Mouse (Mus musculus) ES-E14 (cell line): ENCODE measurements around the gene Olfr1246. TPM values are rescaled to one million over a fixed set of nuclear protein-coding genes. Genes with fewer than 3 reads are reported as not detected.

Experiments
- DNase-seq: peaks from one replicate; pipeline ENCODE4 v3.0.0-alpha.2; 2013; ENCODE audit warnings: low read depth, low spot score
- H3K27ac ChIP-seq: 2 replicates; pipeline ENCODE4 v1.5.1; 2012; ENCODE audit warnings: low read depth, mild to moderate bottlenecking, low read length, moderate library complexity, mixed read lengths; ENCODE audit not compliant: poor library complexity, insufficient read depth, severe bottlenecking
- H3K36me3 ChIP-seq: 2 replicates; pipeline ENCODE4 v1.6.1; 2012; ENCODE audit warnings: mild to moderate bottlenecking, low read length, moderate library complexity, mixed read lengths; ENCODE audit not compliant: control insufficient read depth, poor library complexity, insufficient read depth, severe bottlenecking
- H3K4me1 ChIP-seq, 2 experiments: fragments of 150-350 bp in 1 of 2; sonication (generic) in 1 of 2; 2 replicates each; pipeline ENCODE4 v1.6.1; 2012; ENCODE audit warnings: low read length in 2 of 2, mild to moderate bottlenecking in 1 of 2, mixed read lengths in 1 of 2; ENCODE audit not compliant: control insufficient read depth in 2 of 2, insufficient read depth in 2 of 2, poor library complexity in 1 of 2
- H3K4me3 ChIP-seq, 2 experiments: fragments of 150-350 bp in 1 of 2; sonication (generic) in 1 of 2; 2 replicates each; pipeline ENCODE4 v1.5.1; 2012; ENCODE audit warnings: low read length in 2 of 2, low read depth in 1 of 2, mild to moderate bottlenecking in 1 of 2, mixed read lengths in 1 of 2; ENCODE audit not compliant: insufficient read depth in 1 of 2, poor library complexity in 1 of 2, severe bottlenecking in 1 of 2
- H3K9ac ChIP-seq: 2 replicates; pipeline ENCODE4 v1.6.1; 2012; ENCODE audit warnings: low read depth, mild to moderate bottlenecking, low read length, mixed read lengths; ENCODE audit not compliant: poor library complexity, insufficient read depth, severe bottlenecking
- H3K9me3 ChIP-seq: fragments of 150-350 bp; sonication (generic); 2 replicates; pipeline ENCODE4 v1.6.1; 2012; ENCODE audit warnings: low read depth, mild to moderate bottlenecking, low read length; ENCODE audit not compliant: control insufficient read depth, insufficient read depth
- CHD2 ChIP-seq: IDR thresholded peaks from 2 replicates; pipeline ENCODE4 v1.6.1; 2014; ENCODE audit warnings: mild to moderate bottlenecking, low read depth, low read length, inconsistent platforms
- HCFC1 ChIP-seq: IDR thresholded peaks from 2 replicates; pipeline ENCODE4 v1.6.1; 2012; ENCODE audit warnings: low read length, inconsistent platforms, borderline replicate concordance; ENCODE audit not compliant: insufficient read depth
- MAFK ChIP-seq: IDR thresholded peaks from 2 replicates; pipeline ENCODE4 v1.6.1; 2014; ENCODE audit warnings: mild to moderate bottlenecking, low read depth, low read length, inconsistent platforms; ENCODE audit not compliant: insufficient read depth
- ZC3H11A ChIP-seq: IDR thresholded peaks from 2 replicates; pipeline ENCODE4 v1.6.1; 2012; ENCODE audit warnings: low read depth, mild to moderate bottlenecking, inconsistent platforms, low read length, borderline replicate concordance
- ZNF384 ChIP-seq: IDR thresholded peaks from 2 replicates; pipeline ENCODE4 v1.6.1; 2012; ENCODE audit warnings: low read depth, low read length, inconsistent platforms
- in situ Hi-C, 2 experiments: fragments of 600-800 bp; cut with MboI; formaldehyde crosslinking; loops; one replicate each; pipeline ENCODE4 v1.15.1; 2025; ENCODE audit warnings: low sequenced_read_pairs in 2 of 2, inconsistent platforms in 1 of 2; ENCODE audit not compliant: unreplicated experiment in 2 of 2
- total RNA-seq: library from RNA; depleted of rRNA; stranded (reverse); fragments of 300-350 nt; gene quantifications from 2 replicates; pipeline ENCODE4 v1.2.3, GENCODE M21; 2012; rRNA removed

Gene Olfr1246
- total RNA-seq, 1 experiment = not detected

DNA sequence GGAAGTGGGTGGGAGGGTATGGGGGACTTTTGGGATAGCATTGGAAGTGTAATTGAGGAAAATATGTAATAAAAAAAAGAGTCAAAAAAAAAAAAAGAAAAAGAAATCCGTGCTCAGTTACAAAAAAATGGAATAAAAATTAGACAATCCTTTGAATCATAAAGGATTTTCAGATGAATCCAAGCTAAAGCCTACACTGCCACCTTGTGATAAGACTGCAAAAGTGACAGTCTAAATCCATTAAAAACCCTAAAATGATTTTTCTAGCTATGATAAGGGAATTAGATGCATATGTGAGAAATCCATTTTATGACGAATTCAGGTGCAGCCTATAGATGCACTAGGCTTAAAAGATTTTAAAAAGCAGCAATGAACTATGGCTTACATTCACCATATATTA is 48.4 kb downstream of the Olfr1246 start:
- Histone ChIP-seq H3K9me3 (no peaks in the 10 kb centered on the region), H3K4me1 (no peaks in the 10 kb centered on the region), H3K27ac (no peak overlapping the region), H3K36me3 (no peaks in the 10 kb centered on the region), H3K9ac (no peak overlapping the region), H3K4me3 (no peak overlapping the region)
- no peak for TF ChIP-seq ZC3H11A
- TF ChIP-seq CHD2 = no peak
- TF ChIP-seq HCFC1 = no peak
- TF ChIP-seq MAFK = no peak
- TF ChIP-seq ZNF384 = no peak
- no peak for DNase-seq
- in situ Hi-C loops = loop anchor here in 1 of 2 experiments (25.0 kb wide), 1 partner anchor 1182 kb away; no protein-coding TSS in a partner anchor

DNA sequence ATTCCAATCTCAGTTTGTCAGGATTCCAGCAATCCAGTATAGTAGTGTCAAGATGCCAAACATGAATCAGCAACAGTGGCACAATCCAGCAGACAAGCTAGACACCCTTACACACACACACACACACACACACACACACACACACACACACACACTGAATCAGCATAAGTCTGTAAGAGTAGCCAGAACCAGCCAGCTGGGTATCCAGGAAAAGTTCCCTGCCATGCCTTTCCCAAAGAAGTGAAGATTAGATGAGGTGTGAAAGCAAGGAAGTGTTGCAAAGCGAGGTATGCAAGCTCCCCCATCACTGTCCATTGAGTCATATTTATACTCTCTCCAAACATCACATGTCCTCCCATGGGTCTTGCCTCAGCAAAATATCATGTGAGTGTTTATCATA is 53.0 kb downstream of the Olfr1246 start:
- in situ Hi-C loops = loop anchor here in 1 of 2 experiments (25.0 kb wide), 1 partner anchor 1178 kb away; no protein-coding TSS in a partner anchor
- TF ChIP-seq HCFC1 (no peak), MAFK (no peak), CHD2 (no peak), ZC3H11A (no peak), ZNF384 (no peak)
- H3K9me3 ChIP-seq = no peaks in the 10 kb centered on the region
- no peaks in the 10 kb centered on the region for H3K36me3 ChIP-seq
- H3K9ac ChIP-seq = no peak overlapping the region
- DNase-seq = no peak
- no peak overlapping the region for H3K27ac ChIP-seq
- no peaks in the 10 kb centered on the region for H3K4me1 ChIP-seq
- H3K4me3 ChIP-seq = no peak overlapping the region

Other genes starting within 250 kb of the Olfr1246 start
- gene Olfr1234, start 228.3 kb downstream of the Olfr1246 start, total RNA-seq = not detected in 2 replicates
- gene Olfr1238, start 183.5 kb downstream of the Olfr1246 start, total RNA-seq = not detected in 2 replicates
- not detected in 2 replicates for gene Olfr1239, start 172.8 kb downstream of the Olfr1246 start, total RNA-seq
- gene Olfr1240, start 150.2 kb downstream of the Olfr1246 start, total RNA-seq = not detected in 2 replicates
- not detected in 2 replicates for gene Olfr1241, start 106.0 kb downstream of the Olfr1246 start, total RNA-seq
- not detected in 2 replicates for gene Olfr1242, start 94.8 kb downstream of the Olfr1246 start, total RNA-seq
- gene Olfr1243, start 61.7 kb downstream of the Olfr1246 start, total RNA-seq = not detected in 2 replicates
- not detected in 2 replicates for gene Olfr1245, start 14.7 kb downstream of the Olfr1246 start, total RNA-seq
- not detected in 2 replicates for gene Olfr1247, start 21.0 kb upstream of the Olfr1246 start, total RNA-seq
- gene Olfr1248, start 25.1 kb upstream of the Olfr1246 start, total RNA-seq = not detected in 2 replicates
- not detected in 2 replicates for gene Olfr1249, start 41.8 kb upstream of the Olfr1246 start, total RNA-seq
- gene Olfr1250, start 68.3 kb upstream of the Olfr1246 start, total RNA-seq = not detected in 2 replicates
- not detected in 2 replicates for gene Olfr1251, start 78.8 kb upstream of the Olfr1246 start, total RNA-seq
- gene Olfr1252, start 131.9 kb upstream of the Olfr1246 start, total RNA-seq = not detected in 2 replicates
- gene Olfr1253, start 163.9 kb upstream of the Olfr1246 start, total RNA-seq = not detected in 2 replicates
- gene Olfr1254, start 200.5 kb upstream of the Olfr1246 start, total RNA-seq = not detected in 2 replicates
- gene Olfr1255, start 218.9 kb upstream of the Olfr1246 start, total RNA-seq = not detected in 2 replicates
- gene Olfr1256, start 248.4 kb upstream of the Olfr1246 start, total RNA-seq = not detected in 2 replicates